Mouse (Mus musculus): Measurements from ENCODE around the gene Jrkl. TPM values are rescaled to one million over a fixed set of nuclear protein-coding genes. Genes with fewer than 3 reads are reported as not detected.
A peak's percentile ranks its signal among the peaks of the same experiment; 100 is the strongest.

The Jrkl gene
- polyA plus RNA-seq (2014; fragmentation: Nextera tagmentation; extraction: Ambion mirVana) = 9.0 and 11.0 TPM in 2 replicates

- WGBS = 6% methylated on average over 10 of the region's 10 CpGs
- Histone ChIP-seq H3K27me3 (replicated peaks; ENCODE audit: control insufficient read depth, insufficient read depth, low read length) (no peaks in the 10 kb centered on the region), H3K4me1 (ENCODE audit: control insufficient read depth, insufficient read depth, low read length) (peaks cover 16% of the 10 kb centered on the region), H3K36me3 (ENCODE audit: control insufficient read depth, insufficient read depth, low read length) (no peaks in the 10 kb centered on the region), H3K9me3 (replicated peaks; ENCODE audit: control insufficient read depth, low read length) (no peaks in the 10 kb centered on the region), H3K27ac (ENCODE audit: low read depth, low read length) (no peak within 1 kb of the TSS), H3K4me2 (ENCODE audit: low read length) (peak within 1 kb of the TSS; percentile 52), H3K4me3 (ENCODE audit: low read depth, low read length) (peak within 1 kb of the TSS; percentile 56), H3K9ac (ENCODE audit: low read length) (peak within 1 kb of the TSS; percentile 66)
- ATAC-seq = no peak
- DNase-seq (ENCODE audit: low spot score) = peak; percentile 42
These were observed at the start of gene Jrkl for GRCm38 (mm10) chr9:13245481-13245880. TSS of gene Jrkl (minus strand) at chr9:13245829.

- ATAC-seq (no peak), DNase-seq (ENCODE audit: low spot score) (no peak)
- H3K9me3 ChIP-seq (replicated peaks; ENCODE audit: control insufficient read depth, low read length) = no peaks in the 10 kb centered on the region
- no peak overlapping the region for H3K27ac ChIP-seq (ENCODE audit: low read depth, low read length)
- no peaks in the 10 kb centered on the region for H3K36me3 ChIP-seq (ENCODE audit: control insufficient read depth, insufficient read depth, low read length)
- no peaks in the 10 kb centered on the region for H3K27me3 ChIP-seq (replicated peaks; ENCODE audit: control insufficient read depth, insufficient read depth, low read length)
- no peak overlapping the region for H3K4me2 ChIP-seq (ENCODE audit: low read length)
- H3K9ac ChIP-seq (ENCODE audit: low read length) = no peak overlapping the region
- no peak overlapping the region for H3K4me3 ChIP-seq (ENCODE audit: low read depth, low read length)
- no peaks in the 10 kb centered on the region for H3K4me1 ChIP-seq (ENCODE audit: control insufficient read depth, insufficient read depth, low read length)
- 79% methylated on average over 2 of the region's 2 CpGs for WGBS
These were observed 41.9 kb upstream of the Jrkl start for GRCm38 (mm10) chr9:13287482-13287881.

- no peaks in the 10 kb centered on the region for H3K36me3 ChIP-seq (ENCODE audit: control insufficient read depth, insufficient read depth, low read length)
- no peak overlapping the region for H3K9ac ChIP-seq (ENCODE audit: low read length)
- 94% methylated on average over 1 of the region's 1 CpGs for WGBS
- no peaks in the 10 kb centered on the region for H3K27me3 ChIP-seq (replicated peaks; ENCODE audit: control insufficient read depth, insufficient read depth, low read length)
- no peak overlapping the region for H3K27ac ChIP-seq (ENCODE audit: low read depth, low read length)
- no peak overlapping the region for H3K4me2 ChIP-seq (ENCODE audit: low read length)
- no peaks in the 10 kb centered on the region for H3K4me1 ChIP-seq (ENCODE audit: control insufficient read depth, insufficient read depth, low read length)
- no peak overlapping the region for H3K4me3 ChIP-seq (ENCODE audit: low read depth, low read length)
- H3K9me3 ChIP-seq (replicated peaks; ENCODE audit: control insufficient read depth, low read length) = no peaks in the 10 kb centered on the region
- ATAC-seq (no peak), DNase-seq (ENCODE audit: low spot score) (no peak)
These were observed 27.6 kb upstream of the Jrkl start for GRCm38 (mm10) chr9:13273219-13273618.

- 88% methylated on average over 3 of the region's 3 CpGs for WGBS
- Histone ChIP-seq H3K27ac (ENCODE audit: low read depth, low read length) (no peak overlapping the region), H3K27me3 (replicated peaks; ENCODE audit: control insufficient read depth, insufficient read depth, low read length) (no peaks in the 10 kb centered on the region), H3K9ac (ENCODE audit: low read length) (no peak overlapping the region), H3K9me3 (replicated peaks; ENCODE audit: control insufficient read depth, low read length) (no peaks in the 10 kb centered on the region), H3K4me3 (ENCODE audit: low read depth, low read length) (no peak overlapping the region), H3K4me2 (ENCODE audit: low read length) (no peak overlapping the region), H3K4me1 (ENCODE audit: control insufficient read depth, insufficient read depth, low read length) (no peaks in the 10 kb centered on the region), H3K36me3 (ENCODE audit: control insufficient read depth, insufficient read depth, low read length) (no peaks in the 10 kb centered on the region)
- no peak for DNase-seq (ENCODE audit: low spot score)
- no peak for ATAC-seq
These were observed 15.4 kb upstream of the Jrkl start for GRCm38 (mm10) chr9:13260980-13261379.

- no peak overlapping the region for H3K9ac ChIP-seq (ENCODE audit: low read length)
- H3K4me1 ChIP-seq (ENCODE audit: control insufficient read depth, insufficient read depth, low read length) = no peaks in the 10 kb centered on the region
- ATAC-seq (no peak), DNase-seq (ENCODE audit: low spot score) (no peak)
- no peaks in the 10 kb centered on the region for H3K9me3 ChIP-seq (replicated peaks; ENCODE audit: control insufficient read depth, low read length)
- H3K36me3 ChIP-seq (ENCODE audit: control insufficient read depth, insufficient read depth, low read length) = no peaks in the 10 kb centered on the region
- no peak overlapping the region for H3K4me2 ChIP-seq (ENCODE audit: low read length)
- no peak overlapping the region for H3K4me3 ChIP-seq (ENCODE audit: low read depth, low read length)
- H3K27ac ChIP-seq (ENCODE audit: low read depth, low read length) = no peak overlapping the region
- no peaks in the 10 kb centered on the region for H3K27me3 ChIP-seq (replicated peaks; ENCODE audit: control insufficient read depth, insufficient read depth, low read length)
- 93% methylated on average over 2 of the region's 2 CpGs for WGBS
These were observed 12.5 kb upstream of the Jrkl start for GRCm38 (mm10) chr9:13258173-13258572.

GRCm38 (mm10) chr9:13256726-13257125 lies 11.1 kb upstream of the Jrkl start:
- no peaks in the 10 kb centered on the region for H3K4me1 ChIP-seq (ENCODE audit: control insufficient read depth, insufficient read depth, low read length)
- no peak overlapping the region for H3K27ac ChIP-seq (ENCODE audit: low read depth, low read length)
- peaks cover 4% of the 10 kb centered on the region; the same call in 1 of the 2 replicates for H3K36me3 ChIP-seq (ENCODE audit: control insufficient read depth, insufficient read depth, low read length)
- H3K9me3 ChIP-seq (replicated peaks; ENCODE audit: control insufficient read depth, low read length) = no peaks in the 10 kb centered on the region
- WGBS = 98% methylated on average over 1 of the region's 1 CpGs
- H3K27me3 ChIP-seq (replicated peaks; ENCODE audit: control insufficient read depth, insufficient read depth, low read length) = no peaks in the 10 kb centered on the region
- no peak overlapping the region for H3K4me3 ChIP-seq (ENCODE audit: low read depth, low read length)
- no peak overlapping the region for H3K9ac ChIP-seq (ENCODE audit: low read length)
- no peak for ATAC-seq
- no peak overlapping the region for H3K4me2 ChIP-seq (ENCODE audit: low read length)
- DNase-seq (ENCODE audit: low spot score) = no peak

- H3K4me2 ChIP-seq (ENCODE audit: low read length) = no peak overlapping the region
- H3K4me3 ChIP-seq (ENCODE audit: low read depth, low read length) = no peak overlapping the region
- no peak overlapping the region for H3K9ac ChIP-seq (ENCODE audit: low read length)
- H3K27me3 ChIP-seq (replicated peaks; ENCODE audit: control insufficient read depth, insufficient read depth, low read length) = no peaks in the 10 kb centered on the region
- no peak for DNase-seq (ENCODE audit: low spot score)
- peaks cover 4% of the 10 kb centered on the region; the same call in 1 of the 2 replicates for H3K36me3 ChIP-seq (ENCODE audit: control insufficient read depth, insufficient read depth, low read length)
- WGBS = 90% methylated on average over 2 of the region's 2 CpGs
- ATAC-seq = no peak
- peaks cover 4% of the 10 kb centered on the region; the same call in 1 of the 2 replicates for H3K4me1 ChIP-seq (ENCODE audit: control insufficient read depth, insufficient read depth, low read length)
- no peaks in the 10 kb centered on the region for H3K9me3 ChIP-seq (replicated peaks; ENCODE audit: control insufficient read depth, low read length)
- no peak overlapping the region for H3K27ac ChIP-seq (ENCODE audit: low read depth, low read length)
These were observed 5.6 kb upstream of the Jrkl start for GRCm38 (mm10) chr9:13251251-13251650.

GRCm38 (mm10) chr9:13248104-13248503 lies 2.5 kb upstream of the Jrkl start:
- Histone ChIP-seq H3K9ac (ENCODE audit: low read length) (no peak overlapping the region), H3K27ac (ENCODE audit: low read depth, low read length) (no peak overlapping the region), H3K9me3 (replicated peaks; ENCODE audit: control insufficient read depth, low read length) (no peaks in the 10 kb centered on the region), H3K4me3 (ENCODE audit: low read depth, low read length) (no peak overlapping the region), H3K4me1 (ENCODE audit: control insufficient read depth, insufficient read depth, low read length) (peaks cover 16% of the 10 kb centered on the region), H3K27me3 (replicated peaks; ENCODE audit: control insufficient read depth, insufficient read depth, low read length) (no peaks in the 10 kb centered on the region), H3K4me2 (ENCODE audit: low read length) (no peak overlapping the region), H3K36me3 (ENCODE audit: control insufficient read depth, insufficient read depth, low read length) (peaks cover 4% of the 10 kb centered on the region; the same call in 1 of the 2 replicates)
- 95% methylated on average over 4 of the region's 4 CpGs for WGBS
- DNase-seq (ENCODE audit: low spot score) (no peak), ATAC-seq (no peak)

GRCm38 (mm10) chr9:13246815-13247638 lies 1.4 kb upstream of the Jrkl start, which contains the start of gene Ccdc82:
TSS of gene Ccdc82 (plus strand) at chr9:13246955.
- 2% methylated on average over 34 of the region's 39 CpGs for WGBS
- H3K27me3 ChIP-seq (replicated peaks; ENCODE audit: control insufficient read depth, insufficient read depth, low read length) = no peaks in the 10 kb centered on the region

More at GRCm38 (mm10) chr9:13246815-13247638, 1.4 kb upstream of the Jrkl start, which contains the start of gene Ccdc82:
- Histone ChIP-seq H3K27ac (ENCODE audit: low read depth, low read length) (peak within 1 kb of the TSS; percentile 63), H3K36me3 (ENCODE audit: control insufficient read depth, insufficient read depth, low read length) (no peaks in the 10 kb centered on the region), H3K9me3 (replicated peaks; ENCODE audit: control insufficient read depth, low read length) (no peaks in the 10 kb centered on the region), H3K4me1 (ENCODE audit: control insufficient read depth, insufficient read depth, low read length) (peaks cover 16% of the 10 kb centered on the region), H3K4me2 (ENCODE audit: low read length) (peak within 1 kb of the TSS; percentile 81), H3K9ac (ENCODE audit: low read length) (peak within 1 kb of the TSS; percentile 73), H3K4me3 (ENCODE audit: low read depth, low read length) (peak within 1 kb of the TSS; percentile 56)
- ATAC-seq (peak; percentile 97), DNase-seq (ENCODE audit: low spot score) (peak; percentile 92)

Measured in forebrain, embryonic 14.5 days (tissue).